Mouse (Mus musculus) cerebellum, adult 2 months (tissue): Measurements from ENCODE around the gene Zranb3. TPM values are rescaled to one million over a fixed set of nuclear protein-coding genes. Genes with fewer than 3 reads are reported as not detected.
A peak's percentile ranks its signal among the peaks of the same experiment; 100 is the strongest.

Source experiments
- DNase-seq, 2 experiments: peaks; one replicate each; pipeline ENCODE4 v3.0.0; 2021
- H3K27ac ChIP-seq: fragments of 200-500 bp; 2 replicates; pipeline ENCODE4 v1.5.1; 2012; ENCODE audit warnings: low read length, control low read depth, inconsistent platforms; ENCODE audit not compliant: insufficient read depth
- H3K27me3 ChIP-seq: fragments of 200-500 bp; 2 replicates; pipeline ENCODE4 v1.6.1; 2012; ENCODE audit warnings: inconsistent platforms, mild to moderate bottlenecking, low read length, moderate library complexity; ENCODE audit not compliant: control insufficient read depth, insufficient read depth
- H3K4me1 ChIP-seq: fragments of 200-500 bp; 2 replicates; pipeline ENCODE4 v1.6.1; 2011; ENCODE audit warnings: low read length; ENCODE audit not compliant: control insufficient read depth, insufficient read depth
- H3K4me3 ChIP-seq: fragments of 200-500 bp; replicated peaks from 2 replicates; pipeline ENCODE3; 2011; ENCODE audit warnings: mild to moderate bottlenecking, low read depth, low read length, control low read depth; ENCODE audit not compliant: insufficient read depth
- CTCF ChIP-seq: fragments of 200-500 bp; IDR thresholded peaks from 2 replicates; pipeline ENCODE4 v1.5.1; 2011; ENCODE audit warnings: low read depth, mild to moderate bottlenecking, control low read depth, low read length, moderate library complexity, borderline replicate concordance; ENCODE audit not compliant: insufficient read depth
- POLR2A ChIP-seq: fragments of 200-500 bp; IDR thresholded peaks from 2 replicates; pipeline ENCODE4 v1.6.1; 2011; ENCODE audit warnings: low read length, control low read depth, borderline replicate concordance; ENCODE audit not compliant: insufficient read depth
- WGBS: fragments of 180-500 bp; shearing (Covaris S2); methylation state at CpG from one replicate; pipeline ENCODE4 v1.1.7; 2018; 5-methylcytosine and 5-hydroxymethylcytosine counted together
- polyA plus RNA-seq: library from polyadenylated mRNA; depleted of rRNA; stranded (reverse); fragments of >200 nt; gene quantifications from 2 replicates; pipeline ENCODE4 v1.2.3, GENCODE M21; 2012; rRNA removed

Zranb3 gene
- polyA plus RNA-seq, 1 experiment = 3.2 TPM

DNA sequence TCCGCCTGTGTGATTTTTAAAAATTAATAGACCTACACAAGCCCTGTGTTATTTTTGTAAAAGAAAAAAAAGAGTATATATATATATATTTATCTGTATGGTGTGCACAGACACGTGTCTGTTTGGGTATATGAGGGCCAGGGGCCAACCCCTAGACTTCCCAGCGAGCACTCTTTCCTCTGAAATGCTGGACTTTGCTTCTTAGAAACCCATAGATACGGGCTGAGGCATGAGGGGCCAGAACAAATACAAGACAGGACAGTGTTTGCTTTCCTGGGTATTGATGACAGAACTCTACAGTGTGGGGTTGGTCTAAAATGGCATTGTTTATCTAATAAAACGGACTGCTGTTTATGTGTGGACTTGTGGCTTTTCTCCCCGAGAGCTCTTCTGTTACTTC is 159.3 kb downstream of the Zranb3 start:
- H3K27ac ChIP-seq = no peak overlapping the region
- 85% methylated on average over 6 of the region's 6 CpGs for WGBS
- no peak for TF ChIP-seq POLR2A
- TF ChIP-seq CTCF = no peak
- no peak for DNase-seq
- H3K4me1 ChIP-seq = no peaks in the 10 kb centered on the region
- no peak overlapping the region for H3K4me3 ChIP-seq
- H3K27me3 ChIP-seq = no peaks in the 10 kb centered on the region

DNA sequence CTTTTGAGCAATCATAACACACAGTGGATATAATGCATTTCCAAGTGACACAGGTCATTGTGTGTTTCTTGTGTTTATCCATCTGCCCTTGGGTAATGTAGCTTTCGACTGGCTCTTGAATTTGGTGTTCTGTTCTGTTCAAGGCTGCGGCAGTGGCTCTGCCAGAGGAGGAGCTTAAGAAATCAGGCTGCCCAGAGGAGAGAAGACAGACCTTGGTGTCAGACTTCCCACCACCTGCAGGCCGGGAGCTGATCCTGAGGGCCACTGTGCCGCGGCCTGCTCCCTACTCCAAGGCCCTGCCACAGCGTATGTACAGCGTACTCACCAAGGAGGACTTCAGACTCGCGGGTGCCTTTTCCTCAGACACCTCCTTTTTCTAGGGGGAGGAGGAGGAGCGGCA is 160.6 kb downstream of the Zranb3 start:
- Histone ChIP-seq H3K27me3 (no peaks in the 10 kb centered on the region), H3K27ac (no peak overlapping the region), H3K4me1 (no peaks in the 10 kb centered on the region), H3K4me3 (no peak overlapping the region)
- TF ChIP-seq CTCF = no peak
- TF ChIP-seq POLR2A = no peak
- no peak for DNase-seq
- 95% methylated on average over 10 of the region's 10 CpGs for WGBS

DNA sequence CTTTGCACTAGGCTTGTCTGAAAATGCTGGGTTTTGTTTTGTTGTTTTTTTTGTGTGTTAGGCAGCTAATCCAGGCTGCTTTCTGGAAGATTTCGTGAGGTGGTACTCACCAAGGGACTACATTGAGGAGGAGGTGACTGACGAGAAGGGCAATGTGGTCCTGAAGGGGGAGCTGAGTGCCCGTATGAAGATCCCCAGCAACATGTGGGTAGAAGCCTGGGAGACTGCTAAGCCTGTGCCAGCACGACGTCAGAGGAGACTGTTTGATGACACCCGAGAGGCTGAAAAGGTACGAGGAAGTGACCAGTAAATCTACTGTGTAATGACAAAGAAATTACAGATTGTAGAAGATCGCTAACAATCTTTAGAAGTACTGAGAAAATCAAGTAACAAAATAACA is 165.6 kb downstream of the Zranb3 start:
- no peak for TF ChIP-seq CTCF
- no peak for TF ChIP-seq POLR2A
- Histone ChIP-seq H3K27ac (no peak overlapping the region), H3K4me1 (no peaks in the 10 kb centered on the region), H3K4me3 (no peak overlapping the region), H3K27me3 (no peaks in the 10 kb centered on the region)
- 62% methylated on average over 8 of the region's 8 CpGs for WGBS
- DNase-seq = no peak

DNA sequence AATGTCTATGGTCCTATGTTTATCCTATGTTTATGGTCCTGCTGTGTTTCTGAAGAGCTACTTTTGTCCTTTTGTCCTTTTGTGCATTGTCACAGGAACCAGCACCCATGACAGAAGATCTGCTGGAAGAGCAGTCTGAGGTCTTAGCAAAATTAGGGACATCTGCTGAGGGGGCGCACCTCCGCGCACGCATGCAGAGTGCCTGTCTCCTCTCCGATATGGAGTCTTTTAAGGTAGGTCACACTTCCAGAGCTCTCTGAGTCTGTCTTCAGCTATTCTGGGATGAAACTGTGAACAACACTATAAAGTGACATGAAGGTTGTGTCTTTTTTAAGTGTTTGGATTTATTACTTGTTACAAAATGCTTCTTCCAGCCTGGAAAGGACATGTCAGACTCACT is 168.5 kb downstream of the Zranb3 start:
- H3K4me3 ChIP-seq = no peak overlapping the region
- WGBS = 90% methylated on average over 5 of the region's 5 CpGs
- TF ChIP-seq POLR2A = no peak
- no peak for TF ChIP-seq CTCF
- H3K4me1 ChIP-seq = no peaks in the 10 kb centered on the region
- H3K27me3 ChIP-seq = no peaks in the 10 kb centered on the region
- no peak overlapping the region for H3K27ac ChIP-seq
- DNase-seq = no peak

DNA sequence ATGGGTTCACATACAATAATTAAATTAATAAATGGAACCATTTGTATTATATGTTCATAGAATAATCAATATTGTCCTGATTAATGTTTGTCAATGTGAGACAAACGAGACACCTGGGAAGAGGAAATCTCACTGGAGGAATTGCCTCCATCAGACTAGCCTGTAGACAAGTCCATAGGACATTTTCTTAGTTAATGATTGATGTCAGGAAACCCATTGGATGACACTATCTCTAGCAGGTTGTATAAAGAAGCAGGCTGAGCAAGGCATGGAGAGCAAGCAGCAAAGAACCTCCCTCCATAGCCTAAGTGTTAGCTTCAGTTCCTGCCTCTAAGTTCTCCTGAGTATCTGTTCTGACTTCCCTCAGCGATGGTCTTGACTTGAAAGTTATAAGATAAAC is 169.4 kb downstream of the Zranb3 start:
- WGBS = 92% methylated on average over 2 of the region's 2 CpGs
- no peak for DNase-seq
- Histone ChIP-seq H3K4me1 (no peaks in the 10 kb centered on the region), H3K27ac (no peak overlapping the region), H3K27me3 (no peaks in the 10 kb centered on the region), H3K4me3 (no peak overlapping the region)
- TF ChIP-seq CTCF (no peak), POLR2A (no peak)

DNA sequence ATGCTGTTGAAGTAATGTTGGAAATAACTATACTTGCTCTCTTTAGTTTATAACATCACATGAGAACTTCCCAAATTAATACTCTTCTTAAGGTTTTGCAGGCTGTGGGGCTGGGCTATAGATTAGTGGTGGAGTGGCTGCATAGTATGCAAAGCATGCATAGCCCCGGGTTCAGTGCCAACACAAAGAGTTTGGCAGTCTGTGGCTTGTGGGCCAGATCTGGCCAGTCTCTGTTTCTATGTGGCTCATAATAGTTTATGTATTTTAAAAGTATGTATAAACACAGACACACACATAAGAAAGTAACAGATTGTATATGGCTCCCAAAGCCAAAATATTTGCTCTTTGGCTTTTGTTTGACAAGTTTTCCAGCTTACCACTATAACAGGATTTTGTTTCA is 187.0 kb downstream of the Zranb3 start:
- no peak for DNase-seq
- TF ChIP-seq POLR2A = no peak
- TF ChIP-seq CTCF = no peak
- Histone ChIP-seq H3K27ac (no peak overlapping the region), H3K4me3 (no peak overlapping the region), H3K4me1 (no peaks in the 10 kb centered on the region), H3K27me3 (no peaks in the 10 kb centered on the region)
- WGBS = 52% methylated on average over 1 of the region's 1 CpGs

DNA sequence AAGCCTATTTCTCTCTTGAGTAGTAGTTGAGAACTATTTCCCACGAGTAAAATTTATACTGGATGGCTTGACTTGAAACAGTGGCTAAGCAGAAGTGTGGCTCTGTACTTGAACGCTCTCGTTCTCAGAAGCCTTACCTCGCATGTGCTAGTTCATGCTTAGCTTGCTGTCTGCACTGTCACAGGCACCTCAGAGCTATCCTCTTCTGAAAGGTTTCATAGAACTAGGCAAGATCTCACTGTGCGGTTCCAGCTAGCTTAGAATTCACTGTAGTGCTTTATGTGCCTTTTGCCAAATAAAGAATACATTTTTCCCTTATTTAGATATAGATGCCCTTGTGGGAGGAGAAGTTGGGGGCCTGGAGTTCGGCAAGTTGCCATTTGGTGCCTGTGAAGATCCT is 187.5 kb downstream of the Zranb3 start:
- Histone ChIP-seq H3K4me1 (no peaks in the 10 kb centered on the region), H3K27ac (no peak overlapping the region), H3K4me3 (no peak overlapping the region), H3K27me3 (no peaks in the 10 kb centered on the region)
- DNase-seq = no peak
- TF ChIP-seq CTCF = no peak
- no peak for TF ChIP-seq POLR2A
- 90% methylated on average over 6 of the region's 6 CpGs for WGBS

DNA sequence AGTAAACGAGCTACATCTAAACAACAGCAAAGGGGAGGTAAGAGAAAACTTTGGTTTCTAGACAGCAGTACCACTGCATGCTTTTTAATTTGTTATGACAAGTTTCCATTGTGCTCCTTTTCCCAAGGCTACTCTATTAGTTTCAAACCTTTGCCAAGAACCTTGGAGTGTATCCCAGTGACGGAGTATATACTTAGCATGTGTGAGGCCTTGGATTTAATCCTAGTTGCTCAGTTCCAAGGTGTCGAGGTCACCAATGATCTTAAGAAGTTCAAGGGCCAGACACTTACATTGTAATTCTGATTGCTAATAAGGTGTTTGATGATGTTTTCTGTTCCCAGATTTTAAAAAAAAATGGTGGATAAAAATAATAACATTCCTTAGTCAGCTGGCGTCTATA is 189.7 kb downstream of the Zranb3 start:
- Histone ChIP-seq H3K4me3 (no peak overlapping the region), H3K27ac (no peak overlapping the region), H3K4me1 (no peaks in the 10 kb centered on the region), H3K27me3 (no peaks in the 10 kb centered on the region)
- 36% methylated on average over 4 of the region's 4 CpGs for WGBS
- peak in 1 of 2 experiments; percentile 29 for DNase-seq
- no peak for TF ChIP-seq CTCF
- no peak for TF ChIP-seq POLR2A

DNA sequence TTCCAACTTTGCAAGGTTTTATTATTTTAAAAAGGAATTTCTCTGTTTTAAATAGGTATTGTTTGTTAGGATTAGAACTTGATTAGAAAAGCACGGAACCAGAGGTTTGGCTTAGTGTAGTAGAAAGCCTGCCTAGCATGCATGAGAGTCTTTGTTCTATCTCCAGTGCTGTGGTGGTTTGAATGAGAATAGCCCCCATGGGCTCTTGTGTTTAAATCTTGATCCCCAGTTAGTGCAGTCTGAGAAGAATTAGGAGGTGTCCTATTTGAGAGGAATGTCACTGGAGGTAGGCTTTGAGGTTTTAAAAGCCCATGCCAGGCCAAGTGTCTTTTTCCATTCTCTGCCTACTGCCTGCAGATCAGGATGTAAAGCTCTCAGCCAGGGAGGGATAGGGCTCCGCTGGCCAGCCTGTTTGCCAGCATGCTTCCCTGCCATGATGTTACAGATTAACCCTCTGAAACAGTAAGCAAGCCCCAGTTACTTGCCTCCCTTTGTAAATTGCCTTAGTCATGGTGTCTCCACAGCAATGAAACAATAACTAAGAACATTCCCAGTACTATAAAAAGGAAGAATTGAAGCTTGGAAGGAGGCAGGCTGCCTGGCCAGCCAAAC is 198.0 kb downstream of the Zranb3 start:
- 18% methylated on average over 2 of the region's 2 CpGs for WGBS
- Histone ChIP-seq H3K4me1 (no peaks in the 10 kb centered on the region), H3K4me3 (no peak overlapping the region), H3K27ac (no peak overlapping the region), H3K27me3 (no peaks in the 10 kb centered on the region)
- TF ChIP-seq POLR2A = no peak
- no peak for TF ChIP-seq CTCF
- DNase-seq = no peak

Other genes with a start within 250 kb of the Zranb3 start
- gene Map3k19, start 248.0 kb downstream of the Zranb3 start, polyA plus RNA-seq = 1.6 and 2.1 TPM in 2 replicates
- gene Rab3gap1, start 234.3 kb downstream of the Zranb3 start, polyA plus RNA-seq = 42.5 and 43.3 TPM in 2 replicates
- gene R3hdm1, start 254 bp upstream of the Zranb3 start, polyA plus RNA-seq = 97.2 and 102 TPM in 2 replicates
- 44.9 and 45.4 TPM in 2 replicates for gene Ubxn4, start 140.9 kb upstream of the Zranb3 start, polyA plus RNA-seq
- gene Lct, start 225.3 kb upstream of the Zranb3 start, polyA plus RNA-seq = 0.27 and 0.33 TPM in 2 replicates